Mouse (Mus musculus) cerebellum, adult 2 months (tissue): Measurements from ENCODE around the gene Twf2.

ENCODE experiments used
- CTCF ChIP-seq: fragments of 200-500 bp; IDR thresholded peaks from 2 replicates; pipeline ENCODE4 v1.5.1; 2011; ENCODE audit warnings: low read depth, mild to moderate bottlenecking, control low read depth, low read length, moderate library complexity, borderline replicate concordance; ENCODE audit not compliant: insufficient read depth
- POLR2A ChIP-seq: fragments of 200-500 bp; IDR thresholded peaks from 2 replicates; pipeline ENCODE4 v1.6.1; 2011; ENCODE audit warnings: low read length, control low read depth, borderline replicate concordance; ENCODE audit not compliant: insufficient read depth

- TF ChIP-seq CTCF (no peak), POLR2A (no peak)
These were observed 10.9 kb upstream of the Twf2 start for GRCm38 (mm10) chr9:106192024-106192423.
